Mouse (Mus musculus) limb, embryonic 15.5 days (tissue): ENCODE measurements around the gene Xylt1. TPM values are rescaled to one million over a fixed set of nuclear protein-coding genes. Genes with fewer than 3 reads are reported as not detected.
A peak's percentile ranks its signal among the peaks of the same experiment; 100 is the strongest.

Experiments used
- ATAC-seq: fragments of 200-750 bp; cut with Nextera tagmentation; 2 replicates; pipeline ENCODE4 v1.8.0; 2017; ENCODE audit warnings: low read depth, moderate TSS enrichment; ENCODE audit not compliant: insufficient number of reproducible peaks, low FRiP score, low TSS enrichment
- H3K27ac ChIP-seq: fragments of 300-500 bp; sonication (generic); 2 replicates; pipeline ENCODE4 v1.5.1; 2015; ENCODE audit warnings: moderate library complexity, mild to moderate bottlenecking, inconsistent platforms
- H3K27me3 ChIP-seq: fragments of 300-500 bp; sonication (generic); 2 replicates; pipeline ENCODE4 v1.6.1; 2015; ENCODE audit warnings: inconsistent platforms
- H3K36me3 ChIP-seq: fragments of 300-500 bp; sonication (generic); 2 replicates; pipeline ENCODE4 v1.6.1; 2015; ENCODE audit warnings: inconsistent platforms
- H3K4me1 ChIP-seq: fragments of 300-500 bp; sonication (generic); 2 replicates; pipeline ENCODE4 v1.6.1; 2015; ENCODE audit warnings: inconsistent platforms
- H3K4me2 ChIP-seq: fragments of 300-500 bp; sonication (generic); 2 replicates; pipeline ENCODE4 v1.6.1; 2015; ENCODE audit warnings: mild to moderate bottlenecking, inconsistent platforms
- H3K4me3 ChIP-seq: fragments of 300-500 bp; sonication (generic); 2 replicates; pipeline ENCODE4 v1.5.1; 2015; ENCODE audit warnings: mild to moderate bottlenecking, inconsistent platforms
- H3K9ac ChIP-seq: fragments of 300-500 bp; sonication (generic); 2 replicates; pipeline ENCODE4 v1.6.1; 2015; ENCODE audit warnings: inconsistent platforms
- H3K9me3 ChIP-seq: fragments of 300-500 bp; sonication (generic); 2 replicates; pipeline ENCODE4 v1.6.1; 2016; ENCODE audit warnings: inconsistent platforms
- WGBS: fragments of 180-500 bp; shearing (Covaris S2); methylation state at CpG from one replicate; pipeline ENCODE4 v1.1.7; 2015; 5-methylcytosine and 5-hydroxymethylcytosine counted together
- polyA plus RNA-seq: library from polyadenylated mRNA; unstranded; fragments of >200 nt; fragmentation: Nextera tagmentation; extraction: Ambion mirVana; gene quantifications from 2 replicates; pipeline ENCODE4 v1.2.1, GENCODE M21; 2015

Xylt1 gene
- polyA plus RNA-seq, result 2.5 and 2.9 TPM in 2 replicates

GRCm38 (mm10) chr7:117380418-117381187 lies at the start of gene Xylt1:
Gene Xylt1 (plus strand): TSS chr7:117380979.
- peak; percentile 86 for ATAC-seq
- no peaks in the 10 kb centered on the region for H3K9me3 ChIP-seq
- WGBS, result under 1% methylated on average over 50 of the region's 69 CpGs
- H3K4me3 ChIP-seq, result peak within 1 kb of the TSS; percentile 92
- H3K27ac ChIP-seq, result peak within 1 kb of the TSS; percentile 91
- H3K36me3 ChIP-seq, result no peaks in the 10 kb centered on the region
- H3K4me1 ChIP-seq, result peaks cover 26% of the 10 kb centered on the region
- peak within 1 kb of the TSS; percentile 87 for H3K4me2 ChIP-seq
- peak within 1 kb of the TSS; percentile 73 for H3K9ac ChIP-seq
- H3K27me3 ChIP-seq, result 0 out of 2 replicates have a peak, but pooled peaks cover 14% of the 10 kb centered on the region

GRCm38 (mm10) chr7:117333936-117334335 lies 46.8 kb upstream of the Xylt1 start:
- no peaks in the 10 kb centered on the region for H3K36me3 ChIP-seq
- H3K4me2 ChIP-seq, result no peak overlapping the region
- ATAC-seq, result no peak
- H3K4me3 ChIP-seq, result no peak overlapping the region
- no peaks in the 10 kb centered on the region for H3K9me3 ChIP-seq
- H3K9ac ChIP-seq, result no peak overlapping the region
- 78% methylated on average over 5 of the region's 5 CpGs for WGBS
- H3K4me1 ChIP-seq, result no peaks in the 10 kb centered on the region
- H3K27me3 ChIP-seq, result no peaks in the 10 kb centered on the region
- no peak overlapping the region for H3K27ac ChIP-seq

- Histone ChIP-seq H3K4me3 (no peak overlapping the region), H3K9ac (no peak overlapping the region), H3K27me3 (no peaks in the 10 kb centered on the region), H3K9me3 (no peaks in the 10 kb centered on the region), H3K4me2 (no peak overlapping the region), H3K27ac (no peak overlapping the region), H3K36me3 (no peaks in the 10 kb centered on the region), H3K4me1 (no peaks in the 10 kb centered on the region)
- no peak for ATAC-seq
- WGBS, result 81% methylated on average over 2 of the region's 2 CpGs
Observed at GRCm38 (mm10) chr7:117356316-117356715, 24.5 kb upstream of the Xylt1 start.

GRCm38 (mm10) chr7:117357425-117358194 lies 23.2 kb upstream of the Xylt1 start:
- Histone ChIP-seq H3K4me1 (no peaks in the 10 kb centered on the region), H3K9ac (no peak overlapping the region), H3K36me3 (no peaks in the 10 kb centered on the region), H3K4me3 (no peak overlapping the region), H3K4me2 (no peak overlapping the region), H3K9me3 (no peaks in the 10 kb centered on the region), H3K27ac (peak overlapping the region; percentile 63; the same call in 1 of the 2 replicates), H3K27me3 (no peaks in the 10 kb centered on the region)
- whole genome bisulfite sequencing, result 50% methylated on average over 6 of the region's 6 CpGs
- peak; percentile 76 for ATAC-seq

GRCm38 (mm10) chr7:117361281-117361680 lies 19.5 kb upstream of the Xylt1 start:
- Histone ChIP-seq H3K36me3 (no peaks in the 10 kb centered on the region), H3K4me2 (no peak overlapping the region), H3K9me3 (no peaks in the 10 kb centered on the region), H3K9ac (no peak overlapping the region), H3K27ac (no peak overlapping the region), H3K4me3 (no peak overlapping the region), H3K4me1 (no peaks in the 10 kb centered on the region), H3K27me3 (no peaks in the 10 kb centered on the region)
- WGBS, result 80% methylated on average over 2 of the region's 2 CpGs
- ATAC-seq, result no peak

GRCm38 (mm10) chr7:117362493-117362892 lies 18.3 kb upstream of the Xylt1 start:
- no peak for ATAC-seq
- H3K9me3 ChIP-seq, result no peaks in the 10 kb centered on the region
- no peaks in the 10 kb centered on the region for H3K36me3 ChIP-seq
- no peak overlapping the region for H3K9ac ChIP-seq
- H3K4me1 ChIP-seq, result no peaks in the 10 kb centered on the region
- H3K4me2 ChIP-seq, result no peak overlapping the region
- H3K4me3 ChIP-seq, result no peak overlapping the region
- 85% methylated on average over 4 of the region's 4 CpGs for WGBS
- H3K27ac ChIP-seq, result no peak overlapping the region
- no peaks in the 10 kb centered on the region for H3K27me3 ChIP-seq

- 68% methylated on average over 6 of the region's 6 CpGs for WGBS
- no peaks in the 10 kb centered on the region for H3K4me1 ChIP-seq
- no peaks in the 10 kb centered on the region for H3K27me3 ChIP-seq
- no peak for ATAC-seq
- no peaks in the 10 kb centered on the region for H3K36me3 ChIP-seq
- no peak overlapping the region for H3K9ac ChIP-seq
- no peak overlapping the region for H3K4me2 ChIP-seq
- no peak overlapping the region for H3K4me3 ChIP-seq
- no peak overlapping the region for H3K27ac ChIP-seq
- no peaks in the 10 kb centered on the region for H3K9me3 ChIP-seq
Observed at GRCm38 (mm10) chr7:117368647-117369289, 12.0 kb upstream of the Xylt1 start.

GRCm38 (mm10) chr7:117369290-117369941 lies 11.4 kb upstream of the Xylt1 start:
- Histone ChIP-seq H3K4me2 (no peak overlapping the region), H3K4me1 (no peaks in the 10 kb centered on the region), H3K4me3 (no peak overlapping the region), H3K27ac (no peak overlapping the region), H3K27me3 (no peaks in the 10 kb centered on the region), H3K9ac (no peak overlapping the region), H3K36me3 (no peaks in the 10 kb centered on the region), H3K9me3 (no peaks in the 10 kb centered on the region)
- 73% methylated on average over 5 of the region's 5 CpGs for WGBS
- no peak for ATAC-seq

- Histone ChIP-seq H3K9ac (no peak overlapping the region), H3K9me3 (no peaks in the 10 kb centered on the region), H3K27me3 (0 out of 2 replicates have a peak, but pooled peaks cover 14% of the 10 kb centered on the region), H3K27ac (no peak overlapping the region), H3K4me3 (no peak overlapping the region), H3K4me2 (no peak overlapping the region), H3K36me3 (no peaks in the 10 kb centered on the region), H3K4me1 (peaks cover 8% of the 10 kb centered on the region)
- 23% methylated on average over 9 of the region's 9 CpGs for WGBS
- ATAC-seq, result no peak
Observed at GRCm38 (mm10) chr7:117375886-117376309, 4.9 kb upstream of the Xylt1 start.

- no peak overlapping the region for H3K4me3 ChIP-seq
- H3K36me3 ChIP-seq, result no peaks in the 10 kb centered on the region
- 72% methylated on average over 3 of the region's 3 CpGs for WGBS
- 0 out of 2 replicates have a peak, but pooled peaks cover 14% of the 10 kb centered on the region for H3K27me3 ChIP-seq
- no peak for ATAC-seq
- H3K4me2 ChIP-seq, result no peak overlapping the region
- no peak overlapping the region for H3K27ac ChIP-seq
- H3K4me1 ChIP-seq, result peaks cover 12% of the 10 kb centered on the region
- no peak overlapping the region for H3K9ac ChIP-seq
- no peaks in the 10 kb centered on the region for H3K9me3 ChIP-seq
Observed at GRCm38 (mm10) chr7:117377138-117377537, 3.6 kb upstream of the Xylt1 start.

GRCm38 (mm10) chr7:117380036-117380417 lies 752 bp upstream of the Xylt1 start:
- H3K4me2 ChIP-seq, result peak overlapping the region; percentile 87
- no peaks in the 10 kb centered on the region for H3K36me3 ChIP-seq
- ATAC-seq, result no peak
- peaks cover 26% of the 10 kb centered on the region for H3K4me1 ChIP-seq
- H3K4me3 ChIP-seq, result peak overlapping the region; percentile 92
- H3K9ac ChIP-seq, result peak overlapping the region; percentile 73; the same call in 1 of the 2 replicates
- 0 out of 2 replicates have a peak, but pooled peaks cover 14% of the 10 kb centered on the region for H3K27me3 ChIP-seq
- H3K9me3 ChIP-seq, result no peaks in the 10 kb centered on the region
- H3K27ac ChIP-seq, result peak overlapping the region; percentile 91; the same call in 1 of the 2 replicates
- WGBS, result 9% methylated on average over 7 of the region's 7 CpGs
